Mouse (Mus musculus): ENCODE results near the gene Map2k2. TPM values are rescaled to one million over a fixed set of nuclear protein-coding genes. Genes with fewer than 3 reads are reported as not detected.

Gene Map2k2
- total and polyA plus RNA-seq, 3 experiments: 67.2 to 127 (median 120) TPM

- TF ChIP-seq RCOR1 (conservative IDR thresholded peaks at IDR 0.05; ENCODE audit: low read depth, low read length): no peak
- TF ChIP-seq PAX5 (IDR thresholded peaks at IDR 0.05; ENCODE audit: low read length): no peak
- TF ChIP-seq MEF2A (IDR thresholded peaks at IDR 0.05; ENCODE audit: borderline replicate concordance, low read depth, low read length): peak; percentile 20; the same call in 1 of the 2 replicates
- no peak for TF ChIP-seq CTCF (conservative IDR thresholded peaks at IDR 0.05 in 1 of 2, IDR thresholded peaks at IDR 0.05 in 1 of 2; ENCODE audit: low read depth in 2 of 2, low read length in 2 of 2)
- no peak for TF ChIP-seq ZC3H11A (IDR thresholded peaks at IDR 0.05; ENCODE audit: low read depth, low read length)
- TF ChIP-seq USF2 (conservative IDR thresholded peaks at IDR 0.05; ENCODE audit: low read depth, low read length): peak; percentile 67
- TF ChIP-seq BHLHE40 (IDR thresholded peaks at IDR 0.05; ENCODE audit: low read depth, low read length): peak; percentile 85
These were observed 56.0 kb downstream of the Map2k2 start (continued) for GRCm38 (mm10) chr10:81161602-81162317.

- peaks cover 46 to 78% of the 10 kb centered on the region in 2 experiments for H3K36me3 ChIP-seq (replicated peaks in 1 of 2; ENCODE audit: control insufficient read depth in 1 of 2, insufficient read depth in 1 of 2, low read length in 1 of 2)
- peaks cover 40% of the 10 kb centered on the region for H3K79me2 ChIP-seq (replicated peaks; ENCODE audit: control insufficient read depth, extremely low read depth, insufficient read depth, poor library complexity, severe bottlenecking)
- no peaks in the 10 kb centered on the region for H3K27me3 ChIP-seq (replicated peaks)
- in situ Hi-C loops (cut with MboI; ENCODE audit: low pct_ligation_motif_present, low pct_unique_long_range_greater_than_20kb, low sequenced_read_pairs): loop anchor here (10.0 kb wide), 1 partner anchor 237 kb away; no protein-coding TSS in a partner anchor
- H3K4me1 ChIP-seq (ENCODE audit: control insufficient read depth in 1 of 2, insufficient read depth in 2 of 2): peaks cover 35 to 70% of the 10 kb centered on the region in 2 experiments
- H3K27ac ChIP-seq (ENCODE audit: insufficient read depth, low read depth): peak overlapping the region; percentile 83
- peak overlapping the region; percentile 26 to 42 (median 30) for H3K4me3 ChIP-seq (replicated peaks in 1 of 3; ENCODE audit: low read depth in 2 of 3, low read length in 2 of 3, poor library complexity in 1 of 3)
- H3K9ac ChIP-seq (ENCODE audit: insufficient read depth, low read depth): no peak overlapping the region
- peak overlapping the region; percentile 18; the same call in 1 of the 2 replicates for H3K4me2 ChIP-seq (ENCODE audit: insufficient read depth, low read depth, poor library complexity, severe bottlenecking)
- dilution Hi-C loops (cut with MboI; ENCODE audit: extremely low pct_ligation_motif_present, extremely low pct_unique_long_range_greater_than_20kb, low sequenced_read_pairs): no loop called here
- DNase-seq (ENCODE audit: extremely low read depth): no peak
- no peaks in the 10 kb centered on the region for H3K9me3 ChIP-seq (replicated peaks; ENCODE audit: low read length)
- no peak for TF ChIP-seq MAFK (IDR thresholded peaks at IDR 0.05; ENCODE audit: insufficient replicate concordance, low read length)
- TF ChIP-seq JUND (conservative IDR thresholded peaks at IDR 0.05; ENCODE audit: low read depth, low read length): no peak
- TF ChIP-seq RAD21 (IDR thresholded peaks at IDR 0.05; ENCODE audit: low read depth, low read length): no peak
- TF ChIP-seq CHD2 (IDR thresholded peaks at IDR 0.05; ENCODE audit: low read length): peak; percentile 23; the same call in 1 of the 2 replicates
- no peak for TF ChIP-seq UBTF (IDR thresholded peaks at IDR 0.05; ENCODE audit: low read depth, low read length)
- TF ChIP-seq ETS1 (conservative IDR thresholded peaks at IDR 0.05; ENCODE audit: low read depth, low read length): no peak
- TF ChIP-seq MYC (IDR thresholded peaks at IDR 0.05; ENCODE audit: low read depth, low read length): no peak; the same call in 1 of the 2 replicates
- no peak for TF ChIP-seq NRF1 (IDR thresholded peaks at IDR 0.05; ENCODE audit: low read depth, low read length)
- TF ChIP-seq MEF2A (IDR thresholded peaks at IDR 0.05; ENCODE audit: borderline replicate concordance, low read depth, low read length): no peak
- no peak for TF ChIP-seq BHLHE40 (IDR thresholded peaks at IDR 0.05; ENCODE audit: low read depth, low read length)
- TF ChIP-seq NELFE (IDR thresholded peaks at IDR 0.05; ENCODE audit: low read depth, low read length): peak; percentile 27; the same call in 1 of the 2 replicates
- TF ChIP-seq ZNF384 (IDR thresholded peaks at IDR 0.05; ENCODE audit: low read depth, low read length): no peak
- no peak for TF ChIP-seq USF1 (IDR thresholded peaks at IDR 0.05; ENCODE audit: low read depth, low read length)
- 0 out of 2 replicates have a peak, but pooled peaks have one; percentile 2 for TF ChIP-seq SIN3A (IDR thresholded peaks at IDR 0.05; ENCODE audit: low read length)
- no peak for TF ChIP-seq CHD1 (IDR thresholded peaks at IDR 0.05; ENCODE audit: low read depth, low read length)
- TF ChIP-seq E2F4 (IDR thresholded peaks at IDR 0.05; ENCODE audit: insufficient replicate concordance, low read depth, low read length): no peak
- TF ChIP-seq TBP (conservative IDR thresholded peaks at IDR 0.05; ENCODE audit: low read depth, low read length): 0 out of 2 replicates have a peak, but pooled peaks have one; percentile 4
- 0 out of 2 replicates have a peak, but pooled peaks have one; percentile 21 for TF ChIP-seq IRF4 (IDR thresholded peaks at IDR 0.05; ENCODE audit: low read depth, low read length)
- peak; percentile 10; the same call in 1 of the 2 replicates for TF ChIP-seq HCFC1 (IDR thresholded peaks at IDR 0.05; ENCODE audit: low read depth, low read length)
- 0 out of 2 replicates have a peak, but pooled peaks have one; percentile 4 for TF ChIP-seq MXI1 (IDR thresholded peaks at IDR 0.05; ENCODE audit: low read depth, low read length)
- no peak for TF ChIP-seq RCOR1 (conservative IDR thresholded peaks at IDR 0.05; ENCODE audit: low read depth, low read length)
- TF ChIP-seq CTCF (conservative IDR thresholded peaks at IDR 0.05 in 1 of 2, IDR thresholded peaks at IDR 0.05 in 1 of 2; ENCODE audit: low read depth in 2 of 2, low read length in 2 of 2): no peak
- TF ChIP-seq EP300 (IDR thresholded peaks at IDR 0.05; ENCODE audit: low read length): no peak
- no peak for TF ChIP-seq SMC3 (IDR thresholded peaks at IDR 0.05; ENCODE audit: low read depth, low read length)
- TF ChIP-seq MAX (IDR thresholded peaks at IDR 0.05; ENCODE audit: low read length): no peak; the same call in 1 of the 2 replicates
- no peak for TF ChIP-seq USF2 (conservative IDR thresholded peaks at IDR 0.05; ENCODE audit: low read depth, low read length)
- no peak for TF ChIP-seq ELF1 (IDR thresholded peaks at IDR 0.05; ENCODE audit: low read depth, low read length)
- TF ChIP-seq ZKSCAN1 (IDR thresholded peaks at IDR 0.05; ENCODE audit: borderline replicate concordance, low read depth, low read length): no peak
- no peak for TF ChIP-seq MAZ (IDR thresholded peaks at IDR 0.05; ENCODE audit: low read depth, low read length)
- no peak for TF ChIP-seq KAT2A (IDR thresholded peaks at IDR 0.05; ENCODE audit: insufficient replicate concordance, low read length)
- peak; percentile 40; the same call in 1 of the 2 replicates for TF ChIP-seq ZMIZ1 (IDR thresholded peaks at IDR 0.05; ENCODE audit: low read depth, low read length)
- no peak for TF ChIP-seq PAX5 (IDR thresholded peaks at IDR 0.05; ENCODE audit: low read length)
- no peak for TF ChIP-seq POLR2AphosphoS2 (IDR thresholded peaks at IDR 0.05; ENCODE audit: low read depth, low read length)
These were observed 56.6 kb downstream of the Map2k2 start for GRCm38 (mm10) chr10:81162318-81162652.

All from CH12.LX (cell line).